Mouse (Mus musculus) macrophage (primary cell): ENCODE data around the gene Hebp1. TPM values are rescaled to one million over a fixed set of nuclear protein-coding genes. Genes with fewer than 3 reads are reported as not detected.

ENCODE experiments used
- H3K27ac ChIP-seq: fragments of 350-480 bp; formaldehyde crosslinking; 2 replicates; pipeline ENCODE4 v1.9.0; 2021
- H3K36me3 ChIP-seq: fragments of 350-480 bp; formaldehyde crosslinking; 2 replicates; pipeline ENCODE4 v1.9.0; 2021; ENCODE audit errors: inconsistent target
- H3K4me3 ChIP-seq: fragments of 350-480 bp; formaldehyde crosslinking; 2 replicates; pipeline ENCODE4 v1.9.0; 2021; ENCODE audit errors: inconsistent target
- H3K79me2 ChIP-seq: fragments of 350-480 bp; formaldehyde crosslinking; 2 replicates; pipeline ENCODE4 v1.9.0; 2021; ENCODE audit errors: inconsistent target
- WGBS: methylation state at CpG from one replicate; pipeline ENCODE4 v1.1.7; 2026; ENCODE audit warnings: inconsistent platforms; ENCODE audit not compliant: missing documents; 5-methylcytosine and 5-hydroxymethylcytosine counted together
- polyA plus RNA-seq: library from polyadenylated mRNA; stranded (reverse); fragments of 250-400 nt; gene quantifications from 3 replicates; pipeline ENCODE4 v1.2.4, GENCODE M21; 2018; ENCODE audit warnings: inconsistent platforms

Hebp1 gene
- polyA plus RNA-seq, 1 experiment from 2014 or later, result 97.2 TPM

DNA sequence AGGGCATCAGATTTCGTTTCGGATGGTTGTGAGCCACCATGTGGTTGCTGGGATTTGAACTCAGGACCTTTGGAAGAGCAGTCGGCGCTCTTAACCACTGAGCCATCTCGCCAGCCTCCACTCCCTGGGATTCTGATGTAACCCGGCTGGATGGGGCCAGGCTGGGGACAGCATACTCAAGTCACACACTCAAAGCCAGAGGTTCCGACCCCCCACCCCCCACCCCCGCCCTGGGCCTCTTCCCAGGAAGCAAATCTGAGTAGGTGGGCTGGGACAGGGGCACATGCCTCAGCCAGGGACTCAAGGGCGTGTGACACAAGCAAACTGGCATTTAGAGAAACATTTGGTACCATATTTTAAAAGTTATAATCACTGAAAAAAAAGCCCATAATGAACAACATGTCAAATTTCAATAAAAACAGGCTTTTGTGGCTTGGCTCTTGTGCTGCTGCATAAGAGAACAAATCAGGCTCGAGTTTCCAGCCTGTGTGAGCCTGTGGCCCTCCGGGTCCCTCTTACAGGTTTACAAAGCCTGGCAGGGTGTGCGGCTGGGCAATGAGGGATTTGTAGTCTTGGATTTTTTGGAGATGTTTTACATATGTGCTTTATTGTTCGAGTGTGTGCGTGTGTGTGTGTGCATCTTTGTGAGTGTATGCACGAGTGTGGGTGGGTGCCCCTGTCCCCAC lies 96.9 kb downstream of the Hebp1 start:
- H3K4me3 ChIP-seq, result no peak overlapping the region
- 91% methylated on average over 13 of the region's 15 CpGs for WGBS
- no peak overlapping the region for H3K27ac ChIP-seq
- no peaks in the 10 kb centered on the region for H3K79me2 ChIP-seq
- H3K36me3 ChIP-seq, result no peaks in the 10 kb centered on the region

GRCm38 (mm10) chr6:135092798-135093470 lies 104.9 kb downstream of the Hebp1 start:
- no peak overlapping the region for H3K4me3 ChIP-seq
- 96% methylated on average over 12 of the region's 12 CpGs for WGBS
- no peak overlapping the region for H3K27ac ChIP-seq
- H3K79me2 ChIP-seq, result no peaks in the 10 kb centered on the region
- H3K36me3 ChIP-seq, result no peaks in the 10 kb centered on the region

DNA sequence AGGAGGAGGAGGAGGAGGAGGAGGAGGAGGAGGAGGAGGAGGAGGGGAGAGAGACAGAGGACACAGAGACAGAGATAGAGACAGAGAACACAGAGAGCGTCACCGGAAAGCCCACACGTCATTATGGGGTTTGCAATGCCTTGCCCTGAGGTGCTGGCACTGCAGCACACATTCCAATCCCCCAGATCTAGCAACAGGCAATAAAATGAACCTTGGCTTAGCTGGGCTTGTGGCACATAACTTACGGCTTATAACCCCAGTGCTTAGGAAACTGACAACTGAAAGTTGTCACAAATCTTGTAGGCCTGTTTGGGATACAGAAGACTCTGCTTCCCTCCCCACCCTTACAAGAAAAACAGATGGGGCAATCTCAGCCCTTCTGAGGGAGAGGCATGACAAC lies 107.2 kb downstream of the Hebp1 start:
- Histone ChIP-seq H3K27ac (no peak overlapping the region), H3K79me2 (no peaks in the 10 kb centered on the region), H3K4me3 (no peak overlapping the region), H3K36me3 (no peaks in the 10 kb centered on the region)
- 93% methylated on average over 4 of the region's 4 CpGs for WGBS

GRCm38 (mm10) chr6:135089786-135090185 lies 108.0 kb downstream of the Hebp1 start:
- Histone ChIP-seq H3K36me3 (no peaks in the 10 kb centered on the region), H3K27ac (no peak overlapping the region), H3K4me3 (no peak overlapping the region), H3K79me2 (no peaks in the 10 kb centered on the region)
- 64% methylated on average over 6 of the region's 8 CpGs for WGBS

GRCm38 (mm10) chr6:135087721-135088451 lies 109.9 kb downstream of the Hebp1 start:
- no peaks in the 10 kb centered on the region for H3K79me2 ChIP-seq
- no peak overlapping the region for H3K4me3 ChIP-seq
- no peak overlapping the region for H3K27ac ChIP-seq
- 10% methylated on average over 19 of the region's 19 CpGs for WGBS
- H3K36me3 ChIP-seq, result no peaks in the 10 kb centered on the region

Other genes with a start within 250 kb of the Hebp1 start
- gene Apold1, start 216.3 kb downstream of the Hebp1 start, polyA plus RNA-seq, result 0.06 TPM in 1 of 3 replicates, not detected in the others
- 47.6 to 53.3 TPM (median 51.0 TPM) in 3 replicates for gene Ddx47, start 186.4 kb downstream of the Hebp1 start, polyA plus RNA-seq
- gene Gprc5a, start 132.4 kb downstream of the Hebp1 start, polyA plus RNA-seq, result 0.06 to 0.11 TPM in 2 of 3 replicates, not detected in the other
- gene Gprc5d, start 79.7 kb downstream of the Hebp1 start, polyA plus RNA-seq, result not detected in 3 replicates
- gene Fam234b, start within 50 bp of the Hebp1 start, polyA plus RNA-seq, result 4.6 to 8.6 TPM (median 8.0 TPM) in 3 replicates
- gene Gsg1, start 56.3 kb upstream of the Hebp1 start, polyA plus RNA-seq, result 0.14 to 0.51 TPM (median 0.18 TPM) in 3 replicates
- gene Pbp2, start 112.4 kb upstream of the Hebp1 start, polyA plus RNA-seq, result not detected in 3 replicates
- gene Emp1, start 164.5 kb upstream of the Hebp1 start, polyA plus RNA-seq, result 209 to 490 TPM (median 475 TPM) in 3 replicates